Comparison of ENCODE assay signal across 8 mouse cellular contexts in the genomic region with DNA sequence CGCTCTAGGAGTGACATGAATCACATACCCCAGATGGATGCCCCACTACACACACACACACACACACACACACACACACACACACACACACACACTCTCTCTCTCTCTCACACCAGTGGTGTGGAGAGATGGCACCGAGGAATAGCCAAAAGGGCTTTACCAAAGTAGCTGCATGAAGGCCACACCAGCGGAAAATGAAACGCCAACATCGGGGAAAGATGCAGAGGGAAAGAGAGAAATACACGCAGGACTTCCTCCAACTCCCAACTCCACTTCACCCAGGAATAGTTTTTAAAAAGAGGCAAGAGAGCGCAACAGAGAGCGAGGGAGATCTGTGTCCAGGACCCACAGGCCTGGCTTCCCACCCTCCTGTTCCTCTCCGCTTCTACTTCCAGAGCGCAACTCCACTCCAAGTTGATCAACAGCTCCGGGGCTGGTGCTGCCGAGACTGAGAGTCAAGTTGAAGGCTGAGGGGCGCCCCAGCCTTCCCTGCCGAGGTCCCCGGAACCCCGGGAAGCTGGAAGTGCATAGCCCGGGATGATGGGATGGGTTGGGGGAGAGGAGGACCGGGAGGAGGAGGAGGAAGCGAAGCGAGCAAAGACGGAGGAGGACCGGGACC.
A peak's percentile ranks its signal among the peaks of the same experiment; 100 is the strongest.
DNase-seq lines count a peak whose midpoint lies in the region; ATAC-seq and TF ChIP-seq lines count a peak whose summit lies in the region.

No protein-coding gene starts in this region.

- TF ChIP-seq POLR2A in testis, adult 2 months (IDR thresholded peaks at IDR 0.05; ENCODE audit: control insufficient read depth, low read depth, low read length), result no peak

- no peak for TF ChIP-seq CTCF in gastrocnemius, adult 2 months (IDR thresholded peaks at IDR 0.05)
- TF ChIP-seq CTCF in testis, adult 2 months (IDR thresholded peaks at IDR 0.05; ENCODE audit: control insufficient read depth, insufficient read depth, insufficient replicate concordance, low read depth, low read length), result no peak

- peak overlapping the region; percentile 91 for H3K4me3 ChIP-seq in gastrocnemius, adult 2 months
- peak overlapping the region; percentile 90 for H3K4me3 ChIP-seq in testis, adult 2 months (ENCODE audit: control insufficient read depth, low read depth, low read length)
- H3K4me3 ChIP-seq in hindbrain, embryonic 11.5 days (ENCODE audit: low read depth, low read length), result peak overlapping the region; percentile 70

- peaks cover 13% of the 10 kb centered on the region for H3K4me1 ChIP-seq in testis, adult 2 months (ENCODE audit: control insufficient read depth, insufficient read depth, low read length)
- H3K4me1 ChIP-seq in hindbrain, embryonic 11.5 days (replicated peaks; ENCODE audit: control insufficient read depth, insufficient read depth, low read length), result peaks cover 7% of the 10 kb centered on the region; the same call in 1 of the 2 replicates

- WGBS in hindbrain, embryonic 11.5 days, result 0% methylated on average over 22 of the region's 22 CpGs

- peak overlapping the region; percentile 81 for H3K9ac ChIP-seq in hindbrain, embryonic 11.5 days (ENCODE audit: low read depth, low read length)

- no peaks in the 10 kb centered on the region for H3K36me3 ChIP-seq in testis, adult 2 months (ENCODE audit: control insufficient read depth, insufficient read depth, low read length)
- no peaks in the 10 kb centered on the region for H3K36me3 ChIP-seq in hindbrain, embryonic 11.5 days (ENCODE audit: control insufficient read depth, insufficient read depth, low read length)

- H3K4me2 ChIP-seq in hindbrain, embryonic 11.5 days (replicated peaks; ENCODE audit: low read depth, low read length), result peak overlapping the region; percentile 88

- ATAC-seq in hindbrain, embryonic 11.5 days (ENCODE audit: low FRiP score), result no peak; the same call in 1 of the 2 replicates
- peak; percentile 20 for ATAC-seq in megakaryocyte progenitor cell, adult 5-6 weeks (replicated peaks; ENCODE audit: poor library complexity)

- H3K27ac ChIP-seq in gastrocnemius, adult 2 months, result peak overlapping the region; percentile 84
- peak overlapping the region; percentile 39 for H3K27ac ChIP-seq in testis, adult 2 months (ENCODE audit: control insufficient read depth, insufficient read depth, low read depth, low read length)
- peak overlapping the region; percentile 89 for H3K27ac ChIP-seq in hindbrain, embryonic 11.5 days (ENCODE audit: low read depth, low read length)

- H3K27me3 ChIP-seq in testis, adult 2 months (ENCODE audit: control insufficient read depth, insufficient read depth, low read length), result no peaks in the 10 kb centered on the region
- no peaks in the 10 kb centered on the region for H3K27me3 ChIP-seq in hindbrain, embryonic 11.5 days (ENCODE audit: control insufficient read depth, insufficient read depth, low read length)

- no peak for DNase-seq in gastrocnemius, adult 2 months
- DNase-seq in gastrocnemius, postnatal 10 days, result no peak
- no peak for DNase-seq in testis, postnatal 14 days (ENCODE audit: low spot score)
- no peak for DNase-seq in hindbrain, embryonic 11.5 days (ENCODE audit: low spot score)
- DNase-seq in frontal cortex, adult 2 months (ENCODE audit: extremely low spot score in 1 of 2, low spot score in 1 of 2), result no peak
- no peak for DNase-seq in right cerebral cortex, adult 18-20 months

- no peaks in the 10 kb centered on the region for H3K9me3 ChIP-seq in hindbrain, embryonic 11.5 days (ENCODE audit: control insufficient read depth, low read length)

- intact Hi-C loops in gastrocnemius, adult 2 months (cut with DNase I), result no loop called here

Comparison
In these comparisons a context has a peak if more than half of its experiments do, and no peak if none do; other contexts are left out.
1. H3K27ac ChIP-seq: peak in every context shown above with its lines; median percentile 89 in hindbrain, embryonic 11.5 days; 84 in gastrocnemius, adult 2 months; 39 in testis, adult 2 months.